Mouse (Mus musculus) brain, embryonic 18.5 days (tissue): ENCODE data around the gene Mylk3.
A peak's percentile ranks its signal among the peaks of the same experiment; 100 is the strongest.

Experiments
- DNase-seq: peaks from one replicate; pipeline ENCODE4 v3.0.0-alpha.2; 2012; ENCODE audit warnings: low read depth, low spot score

Gene Mylk3

DNA sequence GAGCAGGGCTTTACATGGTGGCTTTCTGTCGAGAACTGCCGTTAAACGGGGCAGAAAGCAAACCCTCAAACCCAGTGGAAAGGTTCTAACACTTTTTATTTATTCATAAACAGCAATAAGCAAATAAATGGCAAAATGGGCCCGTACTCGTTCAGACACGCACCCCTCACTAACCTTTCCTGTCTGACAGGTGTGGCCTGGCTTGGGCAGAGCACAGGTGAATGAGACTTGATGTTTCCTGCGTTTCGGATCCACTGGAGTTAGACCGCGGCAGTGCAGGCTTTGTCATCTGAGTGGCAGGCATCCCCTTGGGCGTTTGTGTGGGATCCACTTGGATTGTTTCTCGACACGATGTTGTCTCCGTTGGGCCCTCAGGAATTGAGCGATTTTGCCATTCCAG is 64.2 kb downstream of the Mylk3 start:
- DNase-seq, result no peak

DNA sequence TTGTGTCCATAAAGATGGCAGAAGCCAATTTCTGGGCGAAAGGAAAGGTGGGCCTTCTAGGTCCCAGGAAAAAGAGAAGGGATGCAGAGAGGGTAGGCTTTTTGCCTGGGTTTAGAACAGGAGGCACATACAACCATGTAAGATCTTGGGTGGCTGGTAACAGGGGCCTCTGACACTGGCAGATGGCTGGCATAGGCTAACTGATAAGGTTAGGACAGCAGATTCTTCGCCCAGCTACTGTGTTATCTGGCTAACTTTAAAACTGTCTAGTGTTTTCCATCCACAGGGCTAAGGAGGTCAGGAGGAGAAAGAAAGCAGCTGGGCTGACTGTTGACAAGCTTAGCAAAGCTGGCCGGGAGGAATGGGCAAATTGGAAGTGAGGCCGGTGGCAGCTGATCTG is 67.6 kb downstream of the Mylk3 start:
- no peak for DNase-seq

DNA sequence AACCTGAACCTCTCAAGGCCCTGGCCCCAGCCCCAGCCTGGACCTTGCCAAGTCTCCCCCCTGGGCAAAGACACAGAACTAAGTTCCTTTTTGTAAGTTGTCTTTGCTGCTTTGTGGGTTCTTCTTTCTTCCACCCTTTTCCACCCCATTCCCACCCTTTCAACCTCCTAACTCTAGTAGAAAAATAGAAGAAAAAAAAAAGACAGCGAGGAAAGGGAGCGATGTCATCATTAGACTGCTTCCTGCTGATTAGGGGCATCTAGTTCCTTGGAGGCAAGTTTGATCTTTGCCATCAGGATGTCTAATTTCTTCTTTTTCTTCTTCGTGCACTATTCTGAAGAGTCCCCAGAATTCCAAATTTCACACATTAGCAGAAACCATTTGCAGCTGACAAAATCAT is 73.1 kb downstream of the Mylk3 start:
- DNase-seq, result no peak

DNA sequence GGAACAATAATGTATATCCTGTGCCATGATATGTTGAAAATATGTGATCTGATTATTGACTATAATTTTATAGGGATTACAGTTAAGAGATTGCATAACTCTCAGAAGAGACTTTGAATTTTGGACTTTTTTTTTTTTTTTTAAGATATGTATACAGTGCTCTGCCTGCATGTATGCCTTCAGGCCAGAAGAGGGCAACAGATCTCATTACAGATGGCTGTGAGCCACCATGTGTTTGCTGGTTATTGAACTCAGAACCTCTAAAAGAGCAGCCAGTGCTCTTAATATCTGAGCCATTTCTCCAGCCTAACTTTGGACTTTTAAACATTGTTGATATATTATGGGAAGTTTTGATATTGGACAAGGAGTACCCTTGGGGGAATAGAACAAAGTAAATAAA is 74.4 kb downstream of the Mylk3 start:
- no peak for DNase-seq

DNA sequence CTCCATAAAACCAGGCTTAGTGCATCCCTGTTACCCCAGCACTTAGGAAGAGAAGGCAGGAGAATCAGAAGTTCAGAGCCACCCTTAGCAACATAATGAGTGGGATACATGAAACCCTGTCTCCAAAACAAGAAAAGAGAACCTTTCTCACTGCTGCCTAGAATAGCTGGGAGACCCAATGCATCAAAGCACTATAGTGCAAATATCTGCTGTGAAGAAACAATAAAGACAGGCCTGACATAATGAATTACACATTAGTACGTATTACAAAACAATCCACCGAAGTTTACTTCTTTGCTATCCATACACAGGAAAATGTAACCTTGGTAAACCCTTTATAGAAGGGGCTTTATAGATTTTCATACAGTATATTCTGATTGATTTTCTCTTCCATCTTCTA is 77.6 kb downstream of the Mylk3 start:
- DNase-seq, result no peak

DNA sequence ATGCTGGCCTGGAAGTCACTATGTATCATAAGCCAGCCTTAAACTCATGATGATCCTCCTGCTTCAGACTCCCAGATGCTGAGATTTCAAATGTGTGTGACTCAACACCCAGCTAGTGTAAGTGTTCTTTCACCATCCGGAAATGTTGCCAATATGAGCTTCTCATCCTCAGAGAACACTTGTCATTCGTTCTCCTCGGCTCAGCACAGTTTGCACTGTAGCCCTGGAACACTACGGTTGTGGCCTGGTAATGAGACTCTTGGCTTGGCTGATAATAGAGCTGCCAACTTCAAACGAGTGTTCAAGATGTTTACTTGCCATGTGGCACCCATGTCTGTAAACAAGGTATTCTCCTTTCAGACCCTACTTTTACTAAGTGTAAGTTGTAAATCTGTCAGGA is 82.6 kb downstream of the Mylk3 start:
- no peak for DNase-seq

DNA sequence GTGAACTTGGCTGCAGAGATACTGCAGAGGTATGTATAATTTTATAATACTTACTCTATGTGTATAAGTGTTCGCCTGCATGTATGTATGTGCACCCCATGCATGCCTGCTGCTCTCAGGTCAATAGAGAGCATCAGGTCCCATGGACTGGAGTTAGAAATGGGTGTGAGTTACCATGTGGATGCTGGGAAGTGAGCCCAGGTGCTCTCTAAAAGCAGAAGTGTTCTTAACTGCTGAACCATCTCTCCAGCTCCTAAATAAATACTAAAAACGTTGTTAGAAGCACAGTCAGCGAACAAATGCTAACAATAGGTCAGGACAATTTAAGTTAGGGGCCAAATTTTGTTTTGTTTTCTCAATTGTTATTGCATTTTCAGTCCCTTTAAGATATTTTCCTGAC is 83.2 kb downstream of the Mylk3 start:
- DNase-seq, result no peak

DNA sequence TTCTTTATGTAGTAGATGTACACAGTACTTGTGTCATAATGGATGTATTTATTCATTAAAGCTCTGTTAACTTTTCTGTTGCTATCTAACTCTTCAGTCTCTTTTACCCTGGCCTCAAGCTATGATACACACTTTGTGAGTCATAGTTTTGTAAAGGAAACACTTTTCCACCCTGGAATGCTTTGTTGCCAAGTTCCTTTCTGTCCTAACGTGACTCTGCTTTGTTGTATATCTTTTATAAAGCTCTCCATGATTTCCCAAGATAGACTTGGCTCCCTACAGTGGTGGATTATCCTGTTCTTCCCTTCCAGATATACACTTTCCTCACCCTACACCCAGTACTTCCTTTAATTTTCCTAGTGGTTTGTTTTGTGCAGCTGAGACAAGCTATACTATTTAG is 84.2 kb downstream of the Mylk3 start:
- DNase-seq, result no peak

DNA sequence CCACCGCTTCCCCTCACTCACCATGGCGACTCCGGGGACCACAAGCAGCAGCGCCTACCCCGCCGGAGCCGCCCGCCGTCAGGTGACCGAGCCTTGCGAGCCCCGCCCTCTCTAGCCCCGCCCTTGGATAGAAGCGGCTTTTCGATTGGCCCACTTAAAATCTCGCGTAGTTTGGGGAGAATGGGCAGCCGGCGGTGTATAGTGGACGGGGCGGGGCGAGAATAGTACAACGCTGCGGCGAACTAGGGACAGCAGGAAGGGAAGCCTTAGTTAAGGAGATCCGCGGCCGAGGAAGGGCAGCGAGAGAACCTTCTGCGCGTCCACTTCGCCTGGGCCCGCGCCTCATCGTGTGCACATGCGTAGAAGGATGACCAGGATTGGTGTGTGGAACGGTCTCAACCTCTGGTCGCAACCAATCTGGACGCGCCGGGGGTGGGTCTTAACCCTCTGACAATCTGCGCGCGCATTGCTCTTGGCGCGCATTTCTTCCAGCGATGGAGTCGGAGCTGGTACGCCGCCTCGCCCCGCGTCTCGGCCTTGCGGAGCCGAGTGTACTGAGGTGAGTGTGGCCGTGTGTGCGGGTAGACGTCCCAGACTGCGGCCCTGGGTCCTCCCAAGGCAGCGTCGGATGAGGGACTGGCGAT is 86.6 kb downstream of the Mylk3 start, which contains the start of the genes Orc6 and Vps35:
Gene Orc6 (plus strand): TSS at position 199 of the 644 bp plus-strand sequence.
Gene Vps35 (minus strand): TSS at position 369 of the 644 bp plus-strand sequence.
- peak; percentile 94 for DNase-seq

DNA sequence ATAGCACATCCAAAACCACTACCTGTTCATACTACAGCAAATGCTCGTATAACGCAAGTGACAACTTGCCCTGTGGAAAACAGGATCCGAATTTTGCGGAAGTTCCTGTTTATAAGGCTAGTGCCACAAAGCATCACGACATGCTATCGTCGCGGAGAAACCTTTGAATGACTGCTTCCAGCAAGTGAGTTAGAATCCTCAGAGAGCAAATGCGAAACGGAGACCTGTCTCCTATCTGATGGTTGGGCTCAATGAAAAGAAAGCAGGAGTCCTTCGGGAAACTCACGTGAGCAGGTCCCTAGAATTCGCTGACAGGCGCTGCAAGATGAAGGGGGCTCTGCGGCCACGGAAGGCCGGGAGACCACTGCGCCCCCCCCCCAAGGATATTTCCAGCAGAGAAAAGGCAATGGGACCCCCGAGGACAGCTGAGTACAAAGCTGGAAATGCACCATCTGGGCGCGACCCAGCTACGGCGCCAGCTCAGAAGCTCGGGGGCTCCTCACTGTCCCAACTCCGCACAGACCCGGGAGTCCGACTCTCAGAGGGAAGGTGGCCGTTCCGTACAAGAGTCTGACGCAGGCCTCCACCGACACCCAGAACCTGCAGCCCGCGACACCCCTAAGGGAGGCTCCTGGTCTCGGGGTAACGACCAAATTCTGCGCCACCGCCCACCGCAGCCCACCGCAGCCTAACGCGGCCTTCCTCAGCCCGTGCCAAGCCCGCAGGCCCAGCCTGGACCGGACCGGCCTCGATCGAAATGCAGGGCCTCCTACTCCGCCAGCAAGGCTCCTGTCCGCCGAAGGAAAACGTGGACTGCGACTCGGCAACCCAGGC is 87.3 kb downstream of the Mylk3 start:
- no peak for DNase-seq

DNA sequence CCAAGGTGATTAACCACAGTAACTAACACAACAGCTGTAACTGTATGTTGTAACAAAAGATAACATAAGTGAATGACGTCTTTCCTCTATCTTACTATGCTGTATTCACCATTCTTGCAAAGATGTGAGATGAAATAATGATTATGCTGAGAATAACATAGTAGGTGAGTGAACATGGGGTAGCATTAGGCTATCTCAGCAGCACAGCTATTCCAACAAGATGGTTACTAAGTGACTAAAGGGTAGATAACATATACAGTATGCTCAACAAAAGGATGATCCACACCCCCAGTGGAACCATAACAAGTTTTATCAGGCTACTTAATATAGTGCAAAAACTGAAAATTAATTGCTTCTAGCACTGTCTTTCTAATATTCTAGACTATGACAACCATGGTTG is 99.3 kb downstream of the Mylk3 start:
- no peak for DNase-seq
